Mouse (Mus musculus) myocyte (in vitro differentiated cells): ENCODE measurements around the gene Rapgef1.

Experiments
- CEBPB ChIP-seq: IDR thresholded peaks from 2 replicates; pipeline ENCODE4 v1.6.1; 2011; ENCODE audit warnings: mild to moderate bottlenecking, moderate library complexity; ENCODE audit not compliant: poor library complexity, insufficient read depth, severe bottlenecking
- E2F4 ChIP-seq: IDR thresholded peaks from one replicate; pipeline ENCODE4 v1.6.1; 2011; ENCODE audit warnings: mild to moderate bottlenecking, control low read depth, moderate library complexity; ENCODE audit not compliant: insufficient read depth
- MAX ChIP-seq: IDR thresholded peaks from one replicate; pipeline ENCODE4 v1.6.1; 2011; ENCODE audit warnings: low read depth, mild to moderate bottlenecking, control low read depth
- MYOD1 ChIP-seq, 3 experiments: IDR thresholded peaks; one replicate each; pipeline ENCODE4 v1.6.1; 2011; ENCODE audit warnings: control low read depth in 2 of 3, low read depth in 2 of 3, mild to moderate bottlenecking in 2 of 3, moderate library complexity in 1 of 3; ENCODE audit not compliant: insufficient read length in 2 of 3, control insufficient read depth in 1 of 3
- MYOG ChIP-seq, 3 experiments: IDR thresholded peaks; one replicate each; pipeline ENCODE4 v1.6.1; 2011; ENCODE audit warnings: control low read depth in 2 of 3, low read depth in 2 of 3, mild to moderate bottlenecking in 2 of 3; ENCODE audit not compliant: insufficient read length in 2 of 3, control insufficient read depth in 1 of 3, insufficient read depth in 1 of 3
- POLR2A ChIP-seq: IDR thresholded peaks from one replicate; pipeline ENCODE4 v1.6.1; 2011; ENCODE audit warnings: low read depth, mild to moderate bottlenecking, control low read depth, moderate library complexity; ENCODE audit not compliant: insufficient read length
- POLR2AphosphoS2 ChIP-seq: IDR thresholded peaks from one replicate; pipeline ENCODE4 v1.6.1; 2011; ENCODE audit warnings: low read depth, control low read depth; ENCODE audit not compliant: insufficient read length
- REST ChIP-seq: IDR thresholded peaks from one replicate; pipeline ENCODE4 v1.6.1; 2011; ENCODE audit warnings: mild to moderate bottlenecking, control low read depth, moderate library complexity; ENCODE audit not compliant: insufficient read depth, insufficient read length
- SRF ChIP-seq: IDR thresholded peaks from one replicate; pipeline ENCODE4 v1.6.1; 2011; ENCODE audit warnings: low read depth; ENCODE audit not compliant: control insufficient read depth, insufficient read length
- TCF12 ChIP-seq: IDR thresholded peaks from one replicate; pipeline ENCODE4 v1.6.1; 2011; ENCODE audit warnings: mild to moderate bottlenecking, control low read depth; ENCODE audit not compliant: poor library complexity, insufficient read depth, severe bottlenecking
- USF1 ChIP-seq: IDR thresholded peaks from one replicate; pipeline ENCODE4 v1.6.1; 2011; ENCODE audit warnings: low read depth, mild to moderate bottlenecking, control low read depth, moderate library complexity

DNA sequence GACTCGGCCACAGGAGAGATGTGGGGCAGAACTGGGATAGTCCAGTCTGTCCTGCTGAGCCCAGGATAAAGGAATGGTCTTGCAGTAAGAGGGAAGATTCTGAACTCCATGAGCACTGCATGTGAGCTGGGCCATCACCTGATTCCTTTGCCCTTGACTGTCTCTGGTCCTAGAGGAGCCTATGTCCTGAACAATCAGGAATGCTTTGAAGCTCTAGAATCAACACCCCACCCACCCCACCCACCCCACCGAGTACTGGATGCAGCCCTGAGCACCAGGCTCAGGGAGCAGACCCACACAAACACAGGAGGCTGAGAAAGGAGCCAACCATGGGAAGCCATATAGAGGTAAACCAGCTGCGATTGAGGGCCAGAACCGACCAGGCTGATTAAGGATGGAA is 129.0 kb downstream of the Rapgef1 start:
- TF ChIP-seq MAX = no peak
- no peak for TF ChIP-seq POLR2A
- no peak for TF ChIP-seq SRF
- TF ChIP-seq POLR2AphosphoS2 = no peak
- no peak for TF ChIP-seq MYOD1 (IDR thresholded peaks at IDR 0.05; ENCODE audit: control insufficient read depth in 1 of 3, insufficient read length in 2 of 3, low read depth in 2 of 3)
- no peak for TF ChIP-seq MYOG (IDR thresholded peaks at IDR 0.05; ENCODE audit: control insufficient read depth in 1 of 3, insufficient read depth in 1 of 3, insufficient read length in 2 of 3, low read depth in 2 of 3)
- TF ChIP-seq E2F4 = no peak
- TF ChIP-seq USF1 = no peak
- TF ChIP-seq TCF12 = no peak
- no peak for TF ChIP-seq REST
- TF ChIP-seq CEBPB = no peak
